Mouse (Mus musculus) brain, embryonic 14.5 days (tissue): ENCODE data around the gene Btnl2.

Experiments used
- CTCF ChIP-seq: fragments of 200-500 bp; IDR thresholded peaks from 2 replicates; pipeline ENCODE4 v1.5.1; 2012; ENCODE audit warnings: inconsistent platforms, mild to moderate bottlenecking, moderate library complexity, borderline replicate concordance; ENCODE audit not compliant: insufficient read depth, insufficient read length; ENCODE audit errors: extremely low read depth
- POLR2A ChIP-seq: fragments of 200-500 bp; IDR thresholded peaks from 2 replicates; pipeline ENCODE4 v1.6.1; 2012; ENCODE audit warnings: mild to moderate bottlenecking, inconsistent platforms, borderline replicate concordance; ENCODE audit not compliant: poor library complexity, insufficient read depth, insufficient read length, severe bottlenecking; ENCODE audit errors: extremely low read depth

- no peak for TF ChIP-seq CTCF
- no peak for TF ChIP-seq POLR2A
Measured at GRCm38 (mm10) chr17:34379451-34379850, 24.8 kb downstream of the Btnl2 start.
